In genomic region chr8:70374318-70374927, GRCm38 (mm10) we compare ENCODE assay signal across 8 mouse cellular contexts. TPM values are rescaled to one million over a fixed set of nuclear protein-coding genes. Genes with fewer than 3 reads are reported as not detected.
DNase-seq lines count a peak whose midpoint lies in the region; ATAC-seq and TF ChIP-seq lines count a peak whose summit lies in the region.

No protein-coding gene starts in this region.

- H3K9ac ChIP-seq in heart, postnatal 0 days (replicated peaks; ENCODE audit: low read depth, low read length), result no peak overlapping the region

- no peak for TF ChIP-seq EP300 in heart, postnatal 0 days (IDR thresholded peaks at IDR 0.05; ENCODE audit: low read depth)

- H3K9me3 ChIP-seq in heart, postnatal 0 days (replicated peaks; ENCODE audit: control insufficient read depth, low read length), result no peaks in the 10 kb centered on the region

- H3K4me3 ChIP-seq in brown adipose tissue, adult 24 weeks (ENCODE audit: insufficient read depth, low read depth, low read length), result peak overlapping the region; percentile 44
- H3K4me3 ChIP-seq in heart, postnatal 0 days (ENCODE audit: low read depth, low read length), result peak overlapping the region; percentile 42

- peak; percentile 24; the same call in 1 of the 2 replicates for ATAC-seq in erythroid progenitor cell, adult 5-6 weeks (replicated peaks; ENCODE audit: low FRiP score, poor library complexity, severe bottlenecking)
- peak; percentile 60 for ATAC-seq in heart, postnatal 0 days (ENCODE audit: insufficient read depth, low read depth)
- ATAC-seq in megakaryocyte progenitor cell, adult 5-6 weeks (replicated peaks; ENCODE audit: poor library complexity), result peak; percentile 49
- ATAC-seq in inflammation-experienced regulatory T-cells, adult 6 months, result no peak

- peaks cover 73% of the 10 kb centered on the region for H3K27me3 ChIP-seq in heart, postnatal 0 days (ENCODE audit: control insufficient read depth, insufficient read depth, low read length)

- no peaks in the 10 kb centered on the region for H3K36me3 ChIP-seq in heart, postnatal 0 days (replicated peaks; ENCODE audit: control insufficient read depth, insufficient read depth, low read length)

- peak; percentile 92 for DNase-seq in ES-CJ7 (ENCODE audit: low read depth, low spot score)
- DNase-seq in heart, postnatal 0 days (ENCODE audit: low spot score), result no peak
- DNase-seq in kidney, postnatal 25 days, result peak; percentile 90 to 93
- DNase-seq in spleen, adult 12 weeks (ENCODE audit: low spot score), result peak; percentile 65

- no peak overlapping the region for H3K27ac ChIP-seq in brown adipose tissue, adult 24 weeks (replicated peaks; ENCODE audit: low read depth, low read length)
- no peak overlapping the region for H3K27ac ChIP-seq in heart, postnatal 0 days (ENCODE audit: low read depth)

- peaks cover 4% of the 10 kb centered on the region; the same call in 1 of the 2 replicates for H3K4me1 ChIP-seq in brown adipose tissue, adult 24 weeks (ENCODE audit: control insufficient read depth, insufficient read depth, insufficient read length, low read length)
- 0 out of 2 replicates have a peak, but pooled peaks cover 10% of the 10 kb centered on the region for H3K4me1 ChIP-seq in heart, postnatal 0 days (ENCODE audit: control insufficient read depth, insufficient read depth)

- WGBS in heart, postnatal 0 days, result under 1% methylated on average over 50 of the region's 53 CpGs

- peak overlapping the region; percentile 54 for H3K4me2 ChIP-seq in heart, postnatal 0 days (ENCODE audit: low read depth, low read length)

- TF ChIP-seq CTCF in heart, postnatal 0 days (IDR thresholded peaks at IDR 0.05; ENCODE audit: low read depth), result no peak

RNA-seq across cellular contexts. Expression of gene Comp, which starts 1.1 kb away (rescaled TPM):
- polyA plus RNA-seq in brown adipose tissue, adult 24 weeks (2012; ENCODE audit: insufficient read depth, insufficient read length, missing spikeins), result not detected in 2 replicates
- not detected in 2 replicates for total RNA-seq in erythroid progenitor cell, adult 5-6 weeks (2015; ENCODE audit: low replicate concordance)
- total RNA-seq in erythroid progenitor cell, adult 5-6 weeks (2017; ENCODE audit: low replicate concordance), result 0.39 TPM in 1 of 2 replicates, not detected in the other
- 3.2 and 9.8 TPM in 2 replicates for total RNA-seq in heart, postnatal 0 days (2014; rRNA removed; ENCODE audit: low replicate concordance)
- 4.2 and 4.4 TPM in 2 replicates for polyA plus RNA-seq in heart, postnatal 0 days (2015; fragmentation: Nextera tagmentation; extraction: Ambion mirVana)
- not detected in 2 replicates for total RNA-seq in megakaryocyte progenitor cell, adult 5-6 weeks (2015)
- 0.07 TPM in 1 of 2 replicates, not detected in the other for total RNA-seq in megakaryocyte progenitor cell, adult 5-6 weeks (2017)
- under 1 TPM in 2 of 3 experiments, not detected in 1; 0.24 to 0.40 TPM for polyA plus RNA-seq in inflammation-experienced regulatory T-cells, adult 6 months (2017; shearing (Covaris generic))

RNA-seq across cellular contexts. Expression of gene Upf1, which starts 21.3 kb away (rescaled TPM):
- polyA plus RNA-seq in brown adipose tissue, adult 24 weeks (2012; ENCODE audit: insufficient read depth, insufficient read length, missing spikeins), result 11.7 and 20.8 TPM in 2 replicates
- total RNA-seq in erythroid progenitor cell, adult 5-6 weeks (2015; ENCODE audit: low replicate concordance), result 18.4 and 20.2 TPM in 2 replicates
- total RNA-seq in erythroid progenitor cell, adult 5-6 weeks (2017; ENCODE audit: low replicate concordance), result 32.5 and 43.9 TPM in 2 replicates
- total RNA-seq in heart, postnatal 0 days (2014; rRNA removed; ENCODE audit: low replicate concordance), result 16.5 and 26.3 TPM in 2 replicates
- polyA plus RNA-seq in heart, postnatal 0 days (2015; fragmentation: Nextera tagmentation; extraction: Ambion mirVana), result 7.0 and 7.5 TPM in 2 replicates
- 13.9 and 15.3 TPM in 2 replicates for total RNA-seq in megakaryocyte progenitor cell, adult 5-6 weeks (2015)
- 32.3 and 32.5 TPM in 2 replicates for total RNA-seq in megakaryocyte progenitor cell, adult 5-6 weeks (2017)
- polyA plus RNA-seq in inflammation-experienced regulatory T-cells, adult 6 months (2017; shearing (Covaris generic)), result 10 to 100 TPM; 13.6 to 17.4 (median 14.2) TPM

RNA-seq across cellular contexts. Expression of gene Gdf1, which starts 44.8 kb away (rescaled TPM):
- not detected in 2 replicates for polyA plus RNA-seq in brown adipose tissue, adult 24 weeks (2012; ENCODE audit: insufficient read depth, insufficient read length, missing spikeins)
- not detected in 2 replicates for total RNA-seq in erythroid progenitor cell, adult 5-6 weeks (2015; ENCODE audit: low replicate concordance)
- total RNA-seq in erythroid progenitor cell, adult 5-6 weeks (2017; ENCODE audit: low replicate concordance), result not detected in 2 replicates
- not detected in 2 replicates for total RNA-seq in heart, postnatal 0 days (2014; rRNA removed; ENCODE audit: low replicate concordance)
- polyA plus RNA-seq in heart, postnatal 0 days (2015; fragmentation: Nextera tagmentation; extraction: Ambion mirVana), result 0.18 and 0.20 TPM in 2 replicates
- total RNA-seq in megakaryocyte progenitor cell, adult 5-6 weeks (2015), result not detected in 2 replicates
- not detected in 2 replicates for total RNA-seq in megakaryocyte progenitor cell, adult 5-6 weeks (2017)
- under 1 TPM in 2 of 3 experiments, not detected in 1; 0.41 to 0.55 TPM for polyA plus RNA-seq in inflammation-experienced regulatory T-cells, adult 6 months (2017; shearing (Covaris generic))

RNA-seq across cellular contexts. Expression of gene Cers1, which starts 58.8 kb away (rescaled TPM):
- not detected in 2 replicates for polyA plus RNA-seq in brown adipose tissue, adult 24 weeks (2012; ENCODE audit: insufficient read depth, insufficient read length, missing spikeins)
- total RNA-seq in erythroid progenitor cell, adult 5-6 weeks (2015; ENCODE audit: low replicate concordance), result not detected in 2 replicates
- total RNA-seq in erythroid progenitor cell, adult 5-6 weeks (2017; ENCODE audit: low replicate concordance), result not detected in 2 replicates
- total RNA-seq in heart, postnatal 0 days (2014; rRNA removed; ENCODE audit: low replicate concordance), result 0.80 TPM in 1 of 2 replicates, not detected in the other
- polyA plus RNA-seq in heart, postnatal 0 days (2015; fragmentation: Nextera tagmentation; extraction: Ambion mirVana), result 0.27 and 0.59 TPM in 2 replicates
- total RNA-seq in megakaryocyte progenitor cell, adult 5-6 weeks (2015), result not detected in 2 replicates
- total RNA-seq in megakaryocyte progenitor cell, adult 5-6 weeks (2017), result not detected in 2 replicates
- not detected for polyA plus RNA-seq in inflammation-experienced regulatory T-cells, adult 6 months (2017; shearing (Covaris generic))
